Mouse (Mus musculus): ENCODE data around the gene Cbfa2t3.
"Not testable (repeated sequence)": the region's sequence is repeated elsewhere in the genome, so short reads cannot be mapped to it uniquely, and the experiment has no call there.

Gene Cbfa2t3

DNA sequence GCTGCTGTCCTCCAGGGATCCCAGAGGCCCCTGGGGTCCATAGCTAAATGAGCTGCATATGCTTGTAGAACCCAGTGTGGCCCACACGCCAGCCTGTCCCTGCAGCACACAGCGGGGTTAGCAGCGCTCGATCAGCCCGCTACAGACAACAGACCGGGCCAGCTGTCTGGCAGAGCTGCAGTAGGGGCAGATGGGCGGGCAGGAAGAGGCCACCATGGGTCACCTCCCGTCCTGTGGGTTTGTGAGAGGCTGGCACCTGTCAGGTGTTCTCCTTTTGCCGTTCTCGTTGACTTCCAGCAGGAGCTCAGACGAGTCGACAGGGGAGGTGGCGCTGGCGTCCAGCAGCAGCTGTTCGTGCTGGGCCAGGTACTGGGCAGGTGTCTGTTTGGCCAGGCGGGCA lies 60.3 kb downstream of the Cbfa2t3 start:
- no peak for DNase-seq (ENCODE audit: low spot score)

DNA sequence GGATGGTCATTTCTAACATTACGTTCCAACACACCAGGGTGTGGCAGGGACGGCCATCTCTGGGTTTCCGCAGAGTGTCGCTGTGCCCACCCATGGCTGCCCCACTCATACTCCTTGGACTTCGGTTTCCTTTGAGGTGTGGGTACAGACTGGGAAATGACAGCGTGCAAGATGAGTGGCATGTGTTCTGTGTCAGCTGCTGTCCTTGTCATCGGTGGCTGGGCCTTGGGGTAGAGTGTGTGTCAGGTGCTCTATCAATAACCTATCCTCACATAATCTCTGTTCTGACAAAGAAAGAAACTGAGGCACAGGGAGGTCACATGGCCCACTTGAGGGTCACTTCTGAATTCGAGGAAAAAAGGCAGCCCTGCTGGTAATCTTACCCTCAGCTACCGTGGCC lies 61.7 kb downstream of the Cbfa2t3 start:
- DNase-seq (ENCODE audit: low spot score), result no peak

DNA sequence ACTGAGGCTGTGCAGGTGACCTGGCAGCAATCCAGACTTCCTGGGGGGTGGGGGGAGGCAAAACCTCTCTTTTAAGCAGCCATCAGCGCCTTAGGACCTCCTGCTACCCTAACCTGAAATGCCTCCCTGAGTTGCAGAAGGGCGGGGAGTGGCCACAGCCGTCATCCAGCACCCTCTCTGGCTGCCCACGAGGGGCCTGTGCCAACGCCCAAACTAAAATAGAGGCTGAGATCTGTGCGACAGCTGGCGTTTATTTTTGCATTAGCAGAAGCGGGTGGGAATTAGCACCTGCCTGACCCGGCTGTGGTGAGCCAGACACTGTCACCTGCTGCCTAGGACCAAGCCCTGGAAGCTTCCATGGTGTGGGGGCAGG lies 62.1 kb downstream of the Cbfa2t3 start:
- DNase-seq (ENCODE audit: low spot score), result no peak

DNA sequence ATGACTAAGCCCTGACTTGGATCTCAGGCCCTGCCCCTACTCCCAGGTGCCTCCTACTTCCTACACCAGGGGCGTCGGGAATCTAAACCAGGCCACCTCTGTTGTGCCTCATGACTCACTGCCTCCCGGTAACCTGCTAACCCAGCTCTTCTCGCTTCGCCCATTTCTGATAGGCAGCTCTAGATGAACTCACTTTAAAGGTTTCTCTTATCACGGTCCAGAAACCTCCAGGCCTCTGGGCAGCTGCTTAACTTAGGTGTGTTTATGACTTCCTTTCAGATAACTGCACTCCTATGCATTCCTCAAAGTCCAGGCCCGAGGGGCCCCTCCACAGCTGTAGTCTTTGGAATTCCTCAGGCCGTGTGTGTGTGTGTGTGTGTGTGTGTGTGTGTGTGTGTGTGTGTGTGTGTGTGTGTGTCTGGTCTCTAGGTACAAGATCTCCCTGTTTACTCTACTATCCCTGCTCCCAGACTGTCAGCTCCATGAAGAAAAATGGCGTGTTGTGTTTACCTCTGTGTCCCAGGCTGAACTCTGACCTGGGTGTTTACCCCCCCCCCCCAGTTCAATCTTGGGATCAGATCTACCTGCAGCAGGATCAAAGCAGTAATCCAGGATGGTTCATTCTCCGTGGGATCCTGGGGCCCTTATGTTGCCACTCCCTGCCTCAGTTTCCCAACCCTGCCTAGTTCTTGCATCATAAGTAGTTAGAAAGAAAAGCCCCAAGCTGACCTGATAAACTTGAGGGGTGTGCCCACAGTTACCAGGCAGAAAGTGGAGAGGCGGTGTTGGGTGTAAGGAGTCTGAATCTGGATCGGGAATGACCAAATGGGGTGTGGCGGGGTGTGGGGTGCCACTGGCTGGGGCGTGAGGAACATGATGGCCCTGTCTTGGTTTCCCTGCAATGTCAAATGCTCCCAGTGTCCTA lies 62.8 kb downstream of the Cbfa2t3 start:
- DNase-seq (ENCODE audit: low spot score), result peak; percentile 37

DNA sequence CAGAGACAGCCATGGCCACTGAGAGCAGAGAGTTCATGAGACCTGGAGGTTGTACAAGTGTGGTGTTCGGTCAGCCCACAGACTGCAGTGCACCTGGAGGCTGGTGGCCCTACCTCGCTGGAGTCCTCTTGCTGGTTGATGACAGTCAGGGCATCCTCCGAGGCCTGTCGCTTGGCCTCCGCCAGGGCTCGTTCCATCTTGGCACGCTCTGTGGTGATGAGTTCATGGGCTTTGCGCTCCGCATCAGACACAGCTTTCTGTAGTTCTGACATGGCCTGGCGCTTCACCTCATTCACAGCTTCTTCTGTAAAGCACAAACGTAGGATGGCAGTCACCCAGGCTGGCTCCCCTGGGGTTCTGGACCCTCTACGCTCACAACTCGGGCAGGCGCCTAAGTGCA lies 65.7 kb downstream of the Cbfa2t3 start:
- DNase-seq (ENCODE audit: low spot score), result no peak

DNA sequence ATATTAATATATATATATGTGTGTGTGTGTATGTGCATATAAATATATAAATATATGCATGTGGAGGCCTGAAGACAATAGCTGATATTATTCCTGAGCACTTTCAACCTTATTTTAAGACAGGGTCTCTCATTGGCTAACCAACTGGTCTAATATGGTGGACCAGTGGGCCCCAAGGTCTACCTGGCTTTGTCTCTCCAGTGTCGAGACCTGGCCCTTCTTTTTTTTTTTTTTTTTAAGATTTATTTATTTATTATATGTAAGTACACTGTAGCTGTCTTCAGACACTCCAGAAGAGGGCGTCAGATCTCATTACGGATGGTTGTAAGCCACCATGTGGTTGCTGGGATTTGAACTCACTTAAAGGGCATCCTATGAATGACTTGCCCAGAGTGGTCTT lies 66.8 kb downstream of the Cbfa2t3 start:
- DNase-seq (ENCODE audit: low spot score), result not testable (repeated sequence)

DNA sequence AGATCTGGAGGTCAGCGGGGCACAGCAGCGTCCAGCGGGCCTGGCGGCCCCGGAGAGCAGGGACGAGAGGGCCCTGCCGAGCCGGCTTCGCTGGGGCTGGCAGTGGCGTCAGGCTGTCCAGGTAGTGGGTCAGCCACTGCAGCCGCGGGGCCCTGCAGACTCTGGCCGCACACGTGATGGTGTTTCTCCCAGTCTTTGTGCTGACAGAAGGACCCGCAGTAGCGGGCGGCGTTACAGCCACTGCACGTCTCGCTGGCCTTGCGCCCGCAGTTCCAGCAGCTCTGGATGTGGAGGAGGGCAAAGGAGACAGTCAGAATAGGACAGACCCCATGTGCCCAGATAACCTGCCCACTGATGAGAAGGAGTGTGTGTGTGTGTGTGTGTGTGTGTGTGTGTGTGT lies 68.2 kb downstream of the Cbfa2t3 start:
- no peak for DNase-seq (ENCODE audit: low spot score)

DNA sequence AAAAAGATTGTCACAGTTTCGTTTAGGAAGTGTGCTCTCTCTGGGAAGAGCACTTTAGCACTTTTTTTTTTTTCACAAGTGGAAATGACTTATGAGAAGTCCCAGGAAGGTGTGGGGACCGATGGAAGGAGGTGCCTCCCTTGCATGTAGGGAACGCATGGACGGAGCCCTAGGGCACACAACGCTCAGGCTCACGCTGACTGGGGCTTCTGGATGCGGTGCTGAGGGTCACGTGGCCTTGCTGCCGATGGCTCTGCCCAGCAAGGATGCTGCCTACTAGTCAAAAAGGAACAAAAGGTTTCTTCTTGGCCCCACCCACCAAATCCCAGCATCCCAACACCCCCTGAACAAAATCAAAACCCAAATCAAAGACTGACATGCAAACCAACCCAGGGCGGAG lies 69.5 kb downstream of the Cbfa2t3 start:
- DNase-seq (ENCODE audit: low spot score), result no peak

DNA sequence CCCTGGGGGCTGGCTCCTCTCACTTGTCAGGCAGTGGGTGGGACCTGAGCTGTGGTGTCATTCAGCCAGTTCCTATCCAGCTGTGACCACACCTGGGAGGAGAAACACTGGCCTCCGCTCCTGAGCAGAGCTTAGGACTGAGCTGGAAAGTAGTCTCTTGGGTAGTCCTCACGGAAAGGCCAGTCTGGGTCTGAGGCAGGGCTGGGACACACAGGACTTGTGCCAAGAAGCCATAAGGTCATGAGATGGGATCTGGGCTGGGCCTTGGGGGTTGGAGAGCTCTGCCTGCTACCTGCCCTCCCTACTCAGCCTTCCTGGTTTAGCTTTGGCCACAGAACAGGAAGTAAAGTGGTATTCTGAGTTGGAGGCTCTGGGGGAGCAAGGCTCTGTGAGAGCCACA lies 72.0 kb downstream of the Cbfa2t3 start:
- DNase-seq (ENCODE audit: low spot score), result no peak

DNA sequence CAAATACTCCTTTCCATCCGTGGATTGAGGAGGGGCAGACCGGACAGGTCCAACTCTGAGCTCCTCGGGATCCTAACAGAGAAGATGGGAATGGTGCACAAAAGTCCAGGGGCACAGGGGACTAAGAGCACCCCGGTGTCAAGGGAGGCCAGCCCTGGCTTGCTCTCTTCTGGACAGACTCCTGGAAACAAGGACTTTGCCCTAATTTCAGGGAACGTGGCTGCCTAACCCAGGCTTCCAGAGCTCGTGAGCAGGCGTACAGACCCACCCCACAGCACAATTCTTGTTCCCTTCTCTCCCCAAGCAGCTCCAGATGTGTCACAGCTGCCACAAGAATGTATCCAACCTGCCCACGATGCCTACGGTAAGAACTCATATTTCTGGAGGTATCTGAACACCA lies 73.1 kb downstream of the Cbfa2t3 start:
- no peak for DNase-seq (ENCODE audit: low spot score)

DNA sequence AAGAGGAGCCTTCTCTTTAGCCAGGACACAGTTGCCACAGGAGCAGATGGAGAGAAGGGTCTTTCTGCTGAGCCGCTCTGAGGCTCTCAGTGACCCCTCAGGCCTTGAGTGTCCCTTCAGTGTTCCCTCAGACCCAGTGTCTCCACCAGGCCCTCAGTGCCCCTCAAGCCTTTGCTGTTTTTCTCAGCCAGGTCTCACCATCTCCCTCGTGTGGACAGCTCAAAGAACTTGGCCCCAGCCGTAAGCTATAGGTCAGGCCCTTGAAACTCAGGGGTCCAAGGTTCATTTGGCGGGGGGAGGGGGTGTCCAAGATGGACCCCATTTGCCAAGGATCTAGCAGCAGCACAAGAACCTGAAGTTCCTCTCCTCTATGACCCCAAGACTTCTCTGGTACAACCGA lies 74.3 kb downstream of the Cbfa2t3 start:
- no peak for DNase-seq (ENCODE audit: low spot score)

DNA sequence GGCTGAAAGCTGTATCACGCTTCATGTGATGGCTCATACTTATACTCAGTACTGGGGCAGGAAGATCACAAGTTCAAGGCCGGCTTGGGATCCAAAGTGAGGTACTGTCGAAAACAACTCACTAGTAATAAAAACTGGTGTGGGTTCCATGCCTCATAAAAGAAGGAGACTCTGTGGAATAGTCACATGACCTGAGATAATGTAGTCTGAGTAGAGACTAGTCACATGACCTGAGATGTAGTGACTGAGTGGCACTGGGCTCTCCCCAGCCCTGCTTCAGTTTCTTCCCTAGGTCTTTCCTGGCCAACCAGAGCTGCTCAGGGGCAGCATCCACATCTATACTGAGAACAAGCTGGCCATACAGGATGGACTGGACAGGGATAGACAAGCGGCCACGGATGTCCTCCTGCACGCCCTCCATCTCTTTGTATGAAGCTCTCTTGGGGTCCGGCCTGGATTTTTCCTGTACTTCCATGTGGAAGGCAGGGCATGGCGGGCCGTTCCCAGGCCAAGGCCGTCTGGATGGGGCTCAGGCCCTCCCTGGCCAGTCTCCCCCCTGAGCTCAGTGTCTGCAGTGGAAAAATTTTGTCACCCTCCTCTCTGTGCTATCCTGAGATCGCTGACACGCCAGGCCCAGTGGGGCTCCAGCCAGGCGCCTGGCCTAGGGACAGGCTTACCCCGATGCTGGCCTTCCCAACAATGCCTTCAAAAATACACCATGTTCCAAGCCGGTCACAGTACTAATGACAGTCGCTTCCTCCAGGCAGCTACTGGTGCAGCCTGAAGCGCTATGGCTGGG lies 74.9 kb downstream of the Cbfa2t3 start:
- DNase-seq (ENCODE audit: low spot score), result peak; percentile 27

DNA sequence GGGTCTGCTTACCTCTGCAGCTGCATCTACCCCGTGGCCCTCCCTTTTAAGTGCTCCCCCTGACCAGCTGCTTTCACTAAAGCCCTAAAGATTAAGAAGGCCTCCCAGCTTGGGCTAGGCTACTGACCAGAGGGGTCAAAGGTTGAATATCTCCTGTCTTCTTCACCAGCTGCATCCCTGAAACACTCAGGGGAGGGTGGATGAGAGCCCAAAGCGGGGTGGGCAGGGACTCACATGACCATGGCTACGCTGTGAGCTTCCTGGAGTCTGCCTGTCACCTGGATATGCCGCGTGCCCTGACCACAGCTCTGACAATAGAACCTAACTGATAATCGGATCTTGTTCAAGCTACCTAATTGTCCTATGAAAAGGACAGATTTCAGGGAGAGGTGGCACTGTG lies 76.2 kb downstream of the Cbfa2t3 start, which contains the start of gene Pabpn1l:
TSS of gene Pabpn1l (minus strand) at position 13 of the 400 bp plus-strand sequence.
- DNase-seq (ENCODE audit: low spot score), result no peak

DNA sequence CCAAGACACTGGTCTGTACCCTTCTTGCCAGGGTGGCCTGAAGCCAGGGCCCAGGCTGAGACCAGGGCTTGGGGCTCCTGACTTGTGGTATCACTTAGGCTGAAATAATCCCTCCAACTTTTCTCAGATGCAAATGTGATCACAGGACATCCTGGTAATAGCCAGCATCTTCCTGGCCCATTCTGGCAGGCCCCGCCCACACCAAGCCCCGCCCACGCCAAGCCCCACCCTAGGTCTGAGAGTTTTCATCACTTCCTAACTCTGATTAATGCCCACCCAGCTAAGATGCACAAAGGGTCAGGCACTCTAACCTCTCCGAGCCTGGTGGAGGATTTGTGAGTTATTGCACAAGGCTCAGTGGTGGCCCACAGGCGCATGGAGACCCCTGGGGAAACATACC lies 78.5 kb downstream of the Cbfa2t3 start:
- no peak for DNase-seq (ENCODE audit: low spot score)

DNA sequence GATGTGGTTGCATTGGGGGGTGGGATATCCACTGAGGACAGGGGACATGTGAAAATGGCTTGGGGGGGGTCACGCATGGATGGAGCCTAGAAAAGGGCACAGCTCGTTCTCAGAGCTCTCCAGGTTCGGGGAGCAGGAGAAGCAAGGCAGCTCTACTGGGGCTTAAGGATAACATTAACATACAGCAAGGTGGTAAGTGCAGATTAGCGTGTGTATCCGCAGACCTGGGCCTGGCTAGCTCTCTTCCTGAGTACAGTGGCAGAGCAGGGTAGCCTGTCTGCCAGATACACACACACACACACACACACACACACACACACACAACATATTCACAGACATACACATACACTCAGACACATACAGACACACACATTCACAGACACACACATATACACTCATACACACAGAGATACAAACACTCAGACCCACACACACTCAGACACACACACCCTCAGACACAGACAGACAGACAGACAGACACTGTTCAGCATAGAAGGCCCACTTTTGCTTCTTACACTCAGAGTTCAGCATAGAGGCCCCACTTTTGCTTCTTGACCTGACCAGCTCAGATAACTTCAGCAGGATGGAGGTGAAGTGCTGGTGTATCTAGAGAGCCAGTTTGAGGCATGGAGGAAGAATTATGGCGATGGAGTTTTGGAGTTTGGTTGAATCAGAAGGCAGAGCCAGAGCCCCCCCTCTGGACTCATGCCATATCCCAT lies 80.1 kb downstream of the Cbfa2t3 start:
- DNase-seq (ENCODE audit: low spot score), result no peak

DNA sequence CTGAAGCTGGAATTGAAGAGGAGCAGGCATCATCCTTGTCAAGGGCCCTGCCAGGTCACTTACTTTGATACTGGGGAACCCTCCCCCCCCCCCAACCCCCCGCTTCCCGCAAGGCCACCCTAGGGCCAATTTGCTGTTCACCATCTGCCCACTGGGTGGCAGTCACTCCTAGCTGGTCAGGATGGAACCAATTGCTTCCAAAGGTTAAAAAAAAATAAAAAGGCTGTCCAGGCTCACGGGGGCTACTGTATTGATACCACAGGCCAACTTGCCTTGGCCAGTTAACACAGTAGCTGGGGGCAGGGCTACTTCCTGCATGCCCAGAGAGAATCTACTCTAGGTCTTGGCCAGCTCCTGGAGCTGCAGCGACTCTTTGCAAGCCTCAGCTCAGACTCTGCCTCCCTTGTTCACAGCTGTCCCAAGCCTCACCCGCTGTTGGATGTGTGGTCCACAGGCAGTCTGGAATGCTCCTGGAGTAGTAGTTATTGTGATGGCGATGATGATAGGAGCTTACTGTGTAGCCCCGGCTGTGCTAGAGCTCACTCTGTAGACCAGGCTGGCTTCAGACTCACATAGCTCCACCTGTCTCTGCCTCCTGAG lies 80.9 kb downstream of the Cbfa2t3 start:
- DNase-seq (ENCODE audit: low spot score), result peak; percentile 88

DNA sequence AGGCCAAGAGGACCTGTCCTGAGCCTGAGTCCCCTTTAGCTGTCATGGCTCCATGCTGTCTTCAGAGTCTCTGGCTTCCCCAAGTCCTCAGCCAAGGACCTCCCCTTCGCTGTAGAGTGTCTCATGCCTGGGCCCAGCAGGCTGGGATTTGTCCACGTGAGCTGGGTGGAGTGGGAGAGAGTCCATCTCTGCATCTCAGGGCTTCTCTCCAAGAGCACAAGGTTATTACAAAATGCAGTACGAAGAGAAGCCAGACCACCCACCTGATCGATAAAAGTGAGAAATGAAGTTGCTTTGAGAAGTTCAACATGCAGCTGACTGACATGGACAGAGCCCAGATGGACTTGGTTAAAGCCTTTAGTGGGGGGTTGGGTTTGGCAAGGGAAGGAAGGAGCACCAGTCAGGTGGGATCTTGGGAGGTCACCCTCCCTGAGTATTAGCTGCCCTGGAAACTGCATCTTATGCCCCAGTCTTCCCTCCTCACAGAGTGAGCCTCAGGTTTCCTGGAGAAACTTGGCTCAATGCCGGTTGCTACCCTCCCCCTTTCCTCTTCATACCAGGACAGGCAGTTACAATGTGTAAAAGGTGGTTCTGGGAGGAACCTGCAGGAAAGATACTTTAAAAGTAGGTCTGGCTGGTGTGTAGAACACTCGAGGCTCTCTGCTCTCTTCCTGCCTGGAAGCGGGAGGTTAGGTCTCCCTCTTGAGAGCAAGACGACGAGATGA lies 82.6 kb downstream of the Cbfa2t3 start:
- DNase-seq (ENCODE audit: low spot score), result peak; percentile 52

DNA sequence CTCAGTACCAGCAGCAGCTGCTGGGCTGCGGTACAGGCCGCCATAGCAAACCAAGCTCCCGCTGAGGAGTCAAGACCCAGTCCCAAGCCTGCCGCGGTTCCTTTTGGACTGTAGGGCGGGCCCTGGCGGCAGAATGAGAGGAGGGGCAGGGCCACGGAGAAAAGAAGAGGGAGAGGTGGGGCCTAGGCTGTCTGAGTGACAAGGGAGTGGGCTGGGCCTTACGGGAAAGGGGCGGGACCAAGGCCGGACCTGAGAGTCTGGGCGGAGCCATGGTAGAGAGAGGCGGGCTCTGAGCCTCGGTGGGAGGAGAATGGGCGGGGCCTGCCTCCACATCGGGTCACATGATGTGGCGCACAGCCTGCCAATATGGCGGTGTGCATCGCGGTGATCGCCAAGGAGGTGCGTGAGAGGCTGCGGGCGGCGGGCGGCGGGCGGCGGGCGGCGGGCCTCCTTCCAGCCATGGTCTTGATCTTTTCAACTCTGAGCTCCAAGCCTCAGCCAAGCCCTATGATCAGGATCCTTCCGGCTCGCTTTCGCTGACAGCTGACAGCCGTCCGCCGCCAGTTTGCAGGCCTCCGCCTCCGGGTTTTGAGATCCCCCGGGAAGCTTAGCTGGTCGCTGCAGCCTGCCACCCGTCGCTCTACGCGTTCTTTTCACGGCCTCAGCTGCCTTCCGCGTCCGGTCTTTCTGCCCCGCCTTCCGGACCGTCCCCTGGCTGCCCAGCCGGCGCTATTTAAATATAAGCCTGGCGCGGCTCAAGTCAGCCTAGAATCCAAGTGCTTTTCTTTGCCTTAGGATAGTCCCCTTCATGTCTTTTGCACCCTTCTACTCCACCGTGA lies 87.4 kb downstream of the Cbfa2t3 start, which contains the start of the genes Galns and Trappc2l:
TSS of gene Galns (minus strand) at position 169 of the 839 bp plus-strand sequence.
TSS of gene Trappc2l (plus strand) at position 346 of the 839 bp plus-strand sequence.
- DNase-seq (ENCODE audit: low spot score), result peak; percentile 96

DNA sequence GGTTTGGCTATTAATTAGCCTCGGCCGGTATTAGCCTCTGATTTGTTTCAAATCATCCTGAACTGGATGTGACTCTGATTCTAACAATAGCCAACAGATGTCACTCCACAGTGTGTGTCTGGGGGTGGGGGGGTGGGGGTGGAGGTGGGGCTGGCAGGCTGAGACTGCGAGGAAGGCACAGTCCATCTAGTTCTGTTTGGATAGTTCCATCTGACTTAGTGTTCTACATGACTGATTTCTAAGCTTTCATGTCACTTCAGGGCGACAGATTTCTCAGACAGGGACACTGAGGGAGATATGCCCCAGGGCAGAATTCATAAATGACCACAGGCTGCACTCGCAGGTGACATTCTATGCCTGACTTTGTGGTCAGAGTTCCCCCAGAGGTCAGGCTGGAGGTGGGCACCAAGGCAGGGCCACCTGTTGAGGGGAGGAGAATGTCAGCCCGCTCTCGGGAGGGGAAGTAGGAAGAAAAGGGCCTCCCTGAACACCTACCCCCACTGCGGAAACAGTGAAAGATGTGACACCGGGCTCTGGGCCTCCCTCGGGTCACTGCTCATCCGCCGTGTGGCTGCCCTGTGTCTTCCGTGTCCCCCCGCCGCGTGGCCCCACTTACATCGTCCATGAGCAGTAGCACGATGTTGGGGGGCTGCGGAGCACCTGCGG lies 88.2 kb downstream of the Cbfa2t3 start:
- DNase-seq (ENCODE audit: low spot score), result no peak

DNA sequence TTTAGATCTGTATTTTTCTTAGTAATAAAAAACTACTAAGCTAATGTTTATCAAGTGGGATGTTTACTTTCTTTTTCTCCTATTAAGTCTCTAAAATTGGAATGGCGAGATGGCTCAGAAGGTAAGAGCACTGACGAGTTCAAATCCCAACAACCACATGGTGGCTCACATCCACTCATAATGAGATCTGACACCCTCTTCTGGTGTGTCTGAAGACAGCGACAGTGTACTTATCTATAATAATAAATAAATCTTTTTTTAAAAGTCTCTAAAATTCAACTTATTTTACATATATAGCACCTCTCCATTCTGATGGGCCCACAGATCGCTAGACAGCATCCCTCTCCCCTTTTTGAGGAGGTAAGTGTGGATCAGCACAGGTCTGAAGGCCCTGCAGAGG lies 88.7 kb downstream of the Cbfa2t3 start:
- DNase-seq (ENCODE audit: low spot score), result no peak
